Mouse (Mus musculus) liver, embryonic 14.5 days (tissue): ENCODE measurements around the gene Lhfpl1.
A peak's percentile ranks its signal among the peaks of the same experiment; 100 is the strongest.

Experiments
- CTCF ChIP-seq: IDR thresholded peaks from 2 replicates; pipeline ENCODE4 v1.5.1; 2016; ENCODE audit warnings: antibody characterized with exemption, low read depth, control low read depth
- EP300 ChIP-seq: IDR thresholded peaks from 2 replicates; pipeline ENCODE4 v1.6.1; 2016; ENCODE audit warnings: antibody characterized with exemption, low read depth

GRCm38 (mm10) chrX:145371839-145372238 is 22.9 kb upstream of the Lhfpl1 start:
- TF ChIP-seq CTCF (no peak), EP300 (peak; percentile 34; the same call in 1 of the 2 replicates)
